Mouse (Mus musculus): ENCODE data around the gene Rps6kl1. TPM values are rescaled to one million over a fixed set of nuclear protein-coding genes. Genes with fewer than 3 reads are reported as not detected.

The Rps6kl1 gene
- total and polyA plus RNA-seq, 2 experiments, result 0.28 to 0.48 TPM

DNA sequence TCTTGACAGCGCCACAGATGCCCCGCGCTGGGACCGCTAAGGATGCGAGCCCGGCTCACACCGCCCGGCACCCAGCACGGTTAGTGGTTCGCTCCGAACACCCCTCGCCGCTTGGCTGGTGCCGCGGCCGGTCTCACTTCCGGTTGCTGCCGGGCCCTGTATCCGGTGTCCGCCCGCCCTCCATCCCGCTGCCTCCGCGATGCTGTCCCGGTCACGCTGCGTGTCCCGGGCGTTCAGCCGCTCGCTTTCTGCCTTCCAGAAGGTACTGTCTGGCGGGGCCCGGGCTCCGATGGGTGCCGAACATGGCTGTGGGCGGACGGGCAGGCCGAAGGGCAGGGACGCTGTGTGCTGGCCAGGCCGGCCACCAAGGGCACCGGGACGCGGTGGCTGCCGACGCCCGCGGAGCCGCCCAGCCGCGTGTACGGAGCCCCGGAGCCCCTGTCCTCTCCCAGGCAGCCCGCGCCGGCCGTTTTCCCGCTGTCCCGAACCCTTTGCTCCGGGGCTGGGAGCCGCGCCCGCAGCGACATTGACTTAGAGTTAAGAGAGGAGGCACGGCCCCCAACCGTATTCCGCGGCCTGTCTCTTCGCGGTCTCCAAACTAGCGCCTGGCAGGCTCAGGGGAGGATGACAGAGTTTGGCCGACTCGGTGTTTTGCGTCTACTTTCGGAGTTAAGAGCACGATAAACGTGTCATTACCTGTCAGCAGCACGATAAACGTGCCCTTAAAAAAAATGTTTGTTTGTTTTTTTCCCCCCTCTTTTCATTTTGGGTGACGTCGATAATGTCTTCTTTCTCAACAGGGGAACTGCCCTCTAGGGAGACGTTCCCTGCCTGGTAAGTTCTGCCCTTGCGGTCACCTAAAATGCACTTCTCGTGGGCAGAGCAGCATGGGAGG, 40.1 kb downstream of the Rps6kl1 start, which contains the start of the genes Prox2 and Dlst:
Gene Prox2 (minus strand): TSS at position 62 of the 895 bp plus-strand sequence.
Gene Dlst (plus strand): TSS at position 136 of the 895 bp plus-strand sequence.
- H3K79me2 ChIP-seq (ENCODE audit: control insufficient read depth, insufficient read depth, low read length), result peaks cover 18% of the 10 kb centered on the region; the same call in 1 of the 2 replicates
- peak; percentile 65 for DNase-seq (ENCODE audit: extremely low read depth, low read depth, low spot score)

DNA sequence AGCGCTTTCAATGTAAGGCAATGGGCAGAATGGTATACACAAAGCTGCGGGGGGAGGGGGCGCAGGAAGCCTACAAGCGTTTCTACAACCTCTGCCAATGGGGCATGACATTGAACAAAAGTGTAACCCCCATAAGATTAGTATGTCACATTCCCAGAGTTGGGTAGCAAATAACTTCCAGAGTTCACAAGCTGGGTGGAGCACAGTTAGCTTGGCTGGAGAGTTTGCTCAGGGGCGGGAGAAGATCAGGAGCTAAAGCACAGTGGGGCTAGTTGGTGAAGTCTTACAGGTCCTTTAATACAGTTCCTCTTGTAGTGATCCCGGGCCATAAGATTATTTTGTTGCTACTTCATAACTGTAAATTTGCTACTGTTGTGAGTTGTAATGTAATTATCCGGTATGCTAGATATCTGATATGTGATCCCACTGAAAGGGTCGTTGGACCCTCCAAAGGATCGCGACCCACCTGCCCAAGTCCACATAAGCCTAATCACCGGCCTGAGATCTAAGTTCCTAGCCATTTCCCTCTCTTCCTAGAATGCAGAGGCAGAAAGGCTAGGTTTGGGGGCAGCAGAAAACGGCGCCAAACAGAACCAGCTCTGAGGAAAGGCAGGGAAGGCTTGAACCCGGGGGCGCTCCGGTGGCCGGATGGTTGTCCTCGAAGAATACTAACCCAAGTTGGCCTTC, 40.9 kb downstream of the Rps6kl1 start:
- Histone ChIP-seq H3K4me1 (ENCODE audit: control insufficient read depth, insufficient read depth, low read length) (peaks cover 21% of the 10 kb centered on the region), H3K36me3 (ENCODE audit: control insufficient read depth, insufficient read depth, low read length) (peaks cover 5% of the 10 kb centered on the region), H3K27ac (replicated peaks; ENCODE audit: insufficient read depth, low read depth, low read length) (peak overlapping the region; percentile 71), H3K4me3 (ENCODE audit: insufficient read depth, low read depth, low read length) (peak overlapping the region; percentile 85), H3K27me3 (ENCODE audit: control insufficient read depth, insufficient read depth, low read length) (no peaks in the 10 kb centered on the region), H3K79me2 (ENCODE audit: control insufficient read depth, insufficient read depth, low read length) (peaks cover 18% of the 10 kb centered on the region; the same call in 1 of the 2 replicates), H3K9ac (ENCODE audit: low read depth, low read length) (peak overlapping the region; percentile 99)
- WGBS, result 12% methylated on average over 18 of the region's 18 CpGs
- peak; percentile 42 for DNase-seq (ENCODE audit: extremely low read depth, low read depth, low spot score)
- no peak for TF ChIP-seq POLR2A (IDR thresholded peaks at IDR 0.05; ENCODE audit: extremely low read depth, insufficient read depth, low read length)
- no peak for TF ChIP-seq CTCF (IDR thresholded peaks at IDR 0.05; ENCODE audit: low read depth, low read length)

More for the DNA sequence above, 40.1 kb downstream of the Rps6kl1 start, which contains the start of the genes Prox2 and Dlst:
- Histone ChIP-seq H3K27ac (replicated peaks; ENCODE audit: insufficient read depth, low read depth, low read length) (peak within 1 kb of the TSS; percentile 88), H3K9ac (ENCODE audit: low read depth, low read length) (peak within 1 kb of the TSS; percentile 99), H3K4me1 (ENCODE audit: control insufficient read depth, insufficient read depth, low read length) (peaks cover 21% of the 10 kb centered on the region), H3K27me3 (ENCODE audit: control insufficient read depth, insufficient read depth, low read length) (no peaks in the 10 kb centered on the region), H3K36me3 (ENCODE audit: control insufficient read depth, insufficient read depth, low read length) (peaks cover 9% of the 10 kb centered on the region), H3K4me3 (ENCODE audit: insufficient read depth, low read depth, low read length) (peak within 1 kb of the TSS; percentile 85)
- under 1% methylated on average over 83 of the region's 83 CpGs for WGBS
- TF ChIP-seq CTCF (IDR thresholded peaks at IDR 0.05; ENCODE audit: low read depth, low read length) (no peak), POLR2A (IDR thresholded peaks at IDR 0.05; ENCODE audit: extremely low read depth, insufficient read depth, low read length) (peak; percentile 75)

GRCm38 (mm10) chr12:85109426-85109825, 41.6 kb downstream of the Rps6kl1 start:
- H3K4me1 ChIP-seq (ENCODE audit: control insufficient read depth, insufficient read depth, low read length), result peaks cover 23% of the 10 kb centered on the region
- no peak overlapping the region for H3K4me3 ChIP-seq (ENCODE audit: insufficient read depth, low read depth, low read length)
- TF ChIP-seq POLR2A (IDR thresholded peaks at IDR 0.05; ENCODE audit: extremely low read depth, insufficient read depth, low read length), result no peak
- TF ChIP-seq CTCF (IDR thresholded peaks at IDR 0.05; ENCODE audit: low read depth, low read length), result no peak
- WGBS, result 92% methylated on average over 4 of the region's 4 CpGs
- DNase-seq (ENCODE audit: extremely low read depth, low read depth, low spot score), result no peak
- no peaks in the 10 kb centered on the region; the same call in 1 of the 2 replicates for H3K36me3 ChIP-seq (ENCODE audit: control insufficient read depth, insufficient read depth, low read length)
- H3K27me3 ChIP-seq (ENCODE audit: control insufficient read depth, insufficient read depth, low read length), result no peaks in the 10 kb centered on the region
- peaks cover 18% of the 10 kb centered on the region; the same call in 1 of the 2 replicates for H3K79me2 ChIP-seq (ENCODE audit: control insufficient read depth, insufficient read depth, low read length)
- no peak overlapping the region for H3K9ac ChIP-seq (ENCODE audit: low read depth, low read length)
- no peak overlapping the region for H3K27ac ChIP-seq (replicated peaks; ENCODE audit: insufficient read depth, low read depth, low read length)

GRCm38 (mm10) chr12:85108643-85109042, 42.4 kb downstream of the Rps6kl1 start:
- Histone ChIP-seq H3K27me3 (ENCODE audit: control insufficient read depth, insufficient read depth, low read length) (no peaks in the 10 kb centered on the region), H3K4me1 (ENCODE audit: control insufficient read depth, insufficient read depth, low read length) (peaks cover 21% of the 10 kb centered on the region), H3K4me3 (ENCODE audit: insufficient read depth, low read depth, low read length) (no peak overlapping the region), H3K36me3 (ENCODE audit: control insufficient read depth, insufficient read depth, low read length) (no peaks in the 10 kb centered on the region), H3K79me2 (ENCODE audit: control insufficient read depth, insufficient read depth, low read length) (peaks cover 18% of the 10 kb centered on the region; the same call in 1 of the 2 replicates), H3K27ac (replicated peaks; ENCODE audit: insufficient read depth, low read depth, low read length) (no peak overlapping the region), H3K9ac (ENCODE audit: low read depth, low read length) (no peak overlapping the region)
- TF ChIP-seq CTCF (IDR thresholded peaks at IDR 0.05; ENCODE audit: low read depth, low read length) (no peak), POLR2A (IDR thresholded peaks at IDR 0.05; ENCODE audit: extremely low read depth, insufficient read depth, low read length) (no peak)
- 85% methylated on average over 3 of the region's 3 CpGs for WGBS
- no peak for DNase-seq (ENCODE audit: extremely low read depth, low read depth, low spot score)

GRCm38 (mm10) chr12:85106292-85106691, 44.8 kb downstream of the Rps6kl1 start:
- WGBS, result 80% methylated on average over 8 of the region's 8 CpGs
- H3K27me3 ChIP-seq (ENCODE audit: control insufficient read depth, insufficient read depth, low read length), result no peaks in the 10 kb centered on the region
- DNase-seq (ENCODE audit: extremely low read depth, low read depth, low spot score), result no peak
- peaks cover 5% of the 10 kb centered on the region; the same call in 1 of the 2 replicates for H3K79me2 ChIP-seq (ENCODE audit: control insufficient read depth, insufficient read depth, low read length)
- H3K36me3 ChIP-seq (ENCODE audit: control insufficient read depth, insufficient read depth, low read length), result no peaks in the 10 kb centered on the region
- no peak overlapping the region for H3K9ac ChIP-seq (ENCODE audit: low read depth, low read length)
- no peak overlapping the region for H3K27ac ChIP-seq (replicated peaks; ENCODE audit: insufficient read depth, low read depth, low read length)
- TF ChIP-seq POLR2A (IDR thresholded peaks at IDR 0.05; ENCODE audit: extremely low read depth, insufficient read depth, low read length) (no peak), CTCF (IDR thresholded peaks at IDR 0.05; ENCODE audit: low read depth, low read length) (no peak)
- peaks cover 6% of the 10 kb centered on the region; the same call in 1 of the 2 replicates for H3K4me1 ChIP-seq (ENCODE audit: control insufficient read depth, insufficient read depth, low read length)
- no peak overlapping the region for H3K4me3 ChIP-seq (ENCODE audit: insufficient read depth, low read depth, low read length)

Measured in liver, adult 2 months (tissue).